Mouse (Mus musculus) stomach, embryonic 16.5 days (tissue): ENCODE results near the gene Gucd1. TPM values are rescaled to one million over a fixed set of nuclear protein-coding genes. Genes with fewer than 3 reads are reported as not detected.
"Not testable (repeated sequence)": the region's sequence is repeated elsewhere in the genome, so short reads cannot be mapped to it uniquely, and the experiment has no call there.

Experiments
- ATAC-seq: fragments of 200-750 bp; cut with Nextera tagmentation; 2 replicates; pipeline ENCODE4 v1.8.0; 2017; ENCODE audit warnings: moderate number of reproducible peaks, moderate TSS enrichment; ENCODE audit not compliant: insufficient read depth, low FRiP score
- H3K27ac ChIP-seq: fragments of 300-500 bp; sonication (generic); 2 replicates; pipeline ENCODE4 v1.5.1; 2014; ENCODE audit warnings: low read length
- H3K27me3 ChIP-seq: fragments of 300-500 bp; sonication (generic); 2 replicates; pipeline ENCODE4 v1.6.1; 2014; ENCODE audit warnings: low read length, control low read depth, mixed read lengths; ENCODE audit not compliant: control insufficient read depth, insufficient read depth
- H3K36me3 ChIP-seq: fragments of 300-500 bp; sonication (generic); 2 replicates; pipeline ENCODE4 v1.6.1; 2014; ENCODE audit warnings: low read length; ENCODE audit not compliant: control insufficient read depth, insufficient read depth
- H3K4me1 ChIP-seq: fragments of 300-500 bp; sonication (generic); 2 replicates; pipeline ENCODE4 v1.6.1; 2014; ENCODE audit warnings: low read length, control low read depth, mixed read lengths; ENCODE audit not compliant: control insufficient read depth, insufficient read depth
- H3K4me2 ChIP-seq: fragments of 300-500 bp; sonication (generic); 2 replicates; pipeline ENCODE4 v1.6.1; 2014; ENCODE audit warnings: low read depth, low read length, mixed read lengths
- H3K4me3 ChIP-seq: fragments of 300-500 bp; sonication (generic); replicated peaks from 2 replicates; pipeline ENCODE4 v1.5.1; 2014; ENCODE audit warnings: mild to moderate bottlenecking, low read length
- H3K9ac ChIP-seq: fragments of 300-500 bp; sonication (generic); 2 replicates; pipeline ENCODE4 v1.6.1; 2014; ENCODE audit warnings: low read length
- H3K9me3 ChIP-seq: fragments of 300-500 bp; sonication (generic); replicated peaks from 2 replicates; pipeline ENCODE4 v1.6.1; 2016; ENCODE audit warnings: low read length, control low read depth; ENCODE audit not compliant: control insufficient read depth
- WGBS: fragments of 180-500 bp; shearing (Covaris S2); extraction: QIAGEN DNeasy Blood & Tissue Kit; methylation state at CpG from one replicate; pipeline ENCODE4 v1.1.7; 2014; 5-methylcytosine and 5-hydroxymethylcytosine counted together
- polyA plus RNA-seq: library from polyadenylated mRNA; unstranded; fragments of >200 nt; fragmentation: Nextera tagmentation; extraction: Ambion mirVana; gene quantifications from 2 replicates; pipeline ENCODE4 v1.2.1, GENCODE M21; 2015

The Gucd1 gene
- polyA plus RNA-seq, 1 experiment from 2014 or later = 24.7 TPM

- peak; percentile 77 for ATAC-seq
- H3K27me3 ChIP-seq, H3K9ac ChIP-seq, H3K4me1 ChIP-seq, H3K36me3 ChIP-seq, H3K9me3 ChIP-seq, H3K4me3 ChIP-seq, H3K4me2 ChIP-seq, H3K27ac ChIP-seq: not testable (repeated sequence)
- WGBS = 61% methylated on average over 12 of the region's 18 CpGs
Observed at GRCm38 (mm10) chr10:75456061-75456831, 61.5 kb downstream of the Gucd1 start.

GRCm38 (mm10) chr10:75451036-75451786 is 66.6 kb downstream of the Gucd1 start:
- Histone ChIP-seq H3K27ac (peak overlapping the region; percentile 76), H3K9ac (no peak overlapping the region), H3K9me3 (no peaks in the 10 kb centered on the region)

GRCm38 (mm10) chr10:75450331-75450730 is 67.4 kb downstream of the Gucd1 start:
- Histone ChIP-seq H3K4me3 (no peak overlapping the region), H3K9ac (no peak overlapping the region), H3K36me3 (no peaks in the 10 kb centered on the region), H3K4me1 (peaks cover 4% of the 10 kb centered on the region; the same call in 1 of the 2 replicates), H3K4me2 (no peak overlapping the region), H3K27me3 (no peaks in the 10 kb centered on the region), H3K27ac (0 out of 2 replicates have a peak overlapping the region, but pooled peaks have one; percentile 76), H3K9me3 (no peaks in the 10 kb centered on the region)
- 86% methylated on average over 8 of the region's 8 CpGs for WGBS
- ATAC-seq = no peak

More at GRCm38 (mm10) chr10:75451036-75451786, 66.6 kb downstream of the Gucd1 start:
- Histone ChIP-seq H3K27me3 (no peaks in the 10 kb centered on the region), H3K4me2 (no peak overlapping the region), H3K4me1 (peaks cover 4% of the 10 kb centered on the region; the same call in 1 of the 2 replicates), H3K36me3 (no peaks in the 10 kb centered on the region), H3K4me3 (no peak overlapping the region)
- 45% methylated on average over 10 of the region's 10 CpGs for WGBS
- peak; percentile 61; the same call in 1 of the 2 replicates for ATAC-seq

- Histone ChIP-seq H3K36me3 (no peaks in the 10 kb centered on the region), H3K27ac (no peak overlapping the region), H3K4me2 (no peak overlapping the region), H3K9ac (no peak overlapping the region), H3K4me1 (peaks cover 6% of the 10 kb centered on the region; the same call in 1 of the 2 replicates), H3K9me3 (no peaks in the 10 kb centered on the region), H3K27me3 (no peaks in the 10 kb centered on the region), H3K4me3 (no peak overlapping the region)
- 76% methylated on average over 6 of the region's 6 CpGs for WGBS
- no peak for ATAC-seq
Observed at GRCm38 (mm10) chr10:75448806-75449420, 68.9 kb downstream of the Gucd1 start.

- Histone ChIP-seq H3K4me3 (no peak overlapping the region), H3K9me3 (no peaks in the 10 kb centered on the region), H3K4me1 (peaks cover 6% of the 10 kb centered on the region; the same call in 1 of the 2 replicates), H3K4me2 (no peak overlapping the region), H3K9ac (no peak overlapping the region), H3K36me3 (no peaks in the 10 kb centered on the region), H3K27me3 (no peaks in the 10 kb centered on the region), H3K27ac (no peak overlapping the region)
- no peak for ATAC-seq
- 88% methylated on average over 11 of the region's 11 CpGs for WGBS
Observed at GRCm38 (mm10) chr10:75447489-75447888, 70.3 kb downstream of the Gucd1 start.

- no peaks in the 10 kb centered on the region for H3K9me3 ChIP-seq
- no peaks in the 10 kb centered on the region for H3K36me3 ChIP-seq
- H3K4me3 ChIP-seq = no peak overlapping the region
- H3K27me3 ChIP-seq = no peaks in the 10 kb centered on the region
- no peak for ATAC-seq
- no peak overlapping the region for H3K27ac ChIP-seq
- no peak overlapping the region for H3K4me2 ChIP-seq
- H3K9ac ChIP-seq = no peak overlapping the region
- H3K4me1 ChIP-seq = peaks cover 11% of the 10 kb centered on the region
- 65% methylated on average over 13 of the region's 13 CpGs for WGBS
Observed at GRCm38 (mm10) chr10:75446501-75447083, 71.2 kb downstream of the Gucd1 start.

- Histone ChIP-seq H3K27me3 (no peaks in the 10 kb centered on the region), H3K9me3 (no peaks in the 10 kb centered on the region), H3K4me2 (no peak overlapping the region), H3K4me3 (no peak overlapping the region), H3K4me1 (peaks cover 8% of the 10 kb centered on the region; the same call in 1 of the 2 replicates), H3K9ac (no peak overlapping the region), H3K27ac (0 out of 2 replicates have a peak overlapping the region, but pooled peaks have one; percentile 2), H3K36me3 (no peaks in the 10 kb centered on the region)
- WGBS = 43% methylated on average over 8 of the region's 8 CpGs
- no peak for ATAC-seq
Observed at GRCm38 (mm10) chr10:75445030-75445429, 72.7 kb downstream of the Gucd1 start.

GRCm38 (mm10) chr10:75444111-75444826 is 73.5 kb downstream of the Gucd1 start:
- 76% methylated on average over 19 of the region's 19 CpGs for WGBS
- Histone ChIP-seq H3K4me3 (no peak overlapping the region), H3K4me1 (peaks cover 8% of the 10 kb centered on the region; the same call in 1 of the 2 replicates), H3K27ac (no peak overlapping the region), H3K9me3 (no peaks in the 10 kb centered on the region), H3K9ac (no peak overlapping the region), H3K27me3 (no peaks in the 10 kb centered on the region), H3K4me2 (no peak overlapping the region), H3K36me3 (no peaks in the 10 kb centered on the region)
- peak; percentile 30; the same call in 1 of the 2 replicates for ATAC-seq
